Mouse (Mus musculus) liver, embryonic 13.5 days (tissue): ENCODE data around the gene Kansl1l. TPM values are rescaled to one million over a fixed set of nuclear protein-coding genes. Genes with fewer than 3 reads are reported as not detected.
"Not testable (repeated sequence)": the region's sequence is repeated elsewhere in the genome, so short reads cannot be mapped to it uniquely, and the experiment has no call there.

Experiments
- ATAC-seq: fragments of 200-750 bp; cut with Nextera tagmentation; 2 replicates; pipeline ENCODE4 v1.8.0; 2017; ENCODE audit warnings: low read depth, mild to moderate bottlenecking, moderate number of reproducible peaks, moderate library complexity
- DNase-seq: peaks from one replicate; pipeline ENCODE4 v3.0.0; 2022
- H3K27ac ChIP-seq: fragments of 300-500 bp; sonication (generic); 2 replicates; pipeline ENCODE4 v1.5.1; 2015; ENCODE audit warnings: moderate library complexity, mild to moderate bottlenecking, inconsistent platforms
- H3K27me3 ChIP-seq: fragments of 300-500 bp; sonication (generic); 2 replicates; pipeline ENCODE4 v1.6.1; 2015; ENCODE audit warnings: mild to moderate bottlenecking, inconsistent platforms
- H3K36me3 ChIP-seq: fragments of 300-500 bp; sonication (generic); 2 replicates; pipeline ENCODE4 v1.6.1; 2015; ENCODE audit warnings: mild to moderate bottlenecking, inconsistent platforms
- H3K4me1 ChIP-seq: fragments of 300-500 bp; sonication (generic); replicated peaks from 2 replicates; pipeline ENCODE4 v1.6.1; 2015; ENCODE audit warnings: inconsistent platforms
- H3K4me2 ChIP-seq: fragments of 300-500 bp; sonication (generic); 2 replicates; pipeline ENCODE4 v1.6.1; 2015; ENCODE audit warnings: inconsistent platforms, mild to moderate bottlenecking, moderate library complexity
- H3K4me3 ChIP-seq: fragments of 300-500 bp; sonication (generic); replicated peaks from 2 replicates; pipeline ENCODE4 v1.5.1; 2015; ENCODE audit warnings: mild to moderate bottlenecking, inconsistent platforms
- H3K9ac ChIP-seq: fragments of 300-500 bp; sonication (generic); 2 replicates; pipeline ENCODE4 v1.6.1; 2015; ENCODE audit warnings: mild to moderate bottlenecking, inconsistent platforms
- H3K9me3 ChIP-seq: fragments of 300-500 bp; sonication (generic); replicated peaks from 2 replicates; pipeline ENCODE4 v1.6.1; 2016; ENCODE audit warnings: inconsistent platforms
- WGBS: fragments of 180-500 bp; shearing (Covaris S2); methylation state at CpG from one replicate; pipeline ENCODE4 v1.1.7; 2015; ENCODE audit not compliant: insufficient replicate concordance; 5-methylcytosine and 5-hydroxymethylcytosine counted together
- polyA plus RNA-seq: library from polyadenylated mRNA; unstranded; fragments of >200 nt; fragmentation: Nextera tagmentation; extraction: Ambion mirVana; gene quantifications from 2 replicates; pipeline ENCODE4 v1.2.1, GENCODE M21; 2015

The Kansl1l gene
- polyA plus RNA-seq, 1 experiment from 2014 or later: 2.3 TPM

DNA sequence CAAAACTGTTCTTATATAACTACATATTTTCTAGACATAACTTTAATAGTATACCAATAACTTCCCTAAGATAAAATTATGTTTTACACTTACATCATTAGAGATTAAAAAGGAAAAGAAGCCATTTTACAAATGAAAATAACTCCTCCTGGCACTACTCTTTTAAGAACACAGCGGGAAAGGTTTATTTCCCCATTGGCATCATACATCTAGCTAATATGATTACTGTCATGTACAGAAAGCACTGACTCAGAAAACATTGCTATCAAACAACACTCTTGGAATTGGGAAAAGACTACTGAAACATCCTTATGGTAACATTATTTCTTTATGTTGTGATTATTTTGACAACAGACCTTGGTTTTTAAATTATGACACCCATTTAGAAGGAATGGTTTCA, 48.6 kb downstream of the Kansl1l start:
- Histone ChIP-seq H3K27ac (no peak overlapping the region), H3K4me1 (no peaks in the 10 kb centered on the region), H3K36me3 (peaks cover 11% of the 10 kb centered on the region; the same call in 1 of the 2 replicates), H3K9me3 (no peaks in the 10 kb centered on the region), H3K4me3 (no peak overlapping the region), H3K4me2 (no peak overlapping the region), H3K9ac (no peak overlapping the region), H3K27me3 (no peaks in the 10 kb centered on the region)
- DNase-seq (no peak), ATAC-seq (no peak)
- 87% methylated on average over 1 of the region's 1 CpGs for WGBS

DNA sequence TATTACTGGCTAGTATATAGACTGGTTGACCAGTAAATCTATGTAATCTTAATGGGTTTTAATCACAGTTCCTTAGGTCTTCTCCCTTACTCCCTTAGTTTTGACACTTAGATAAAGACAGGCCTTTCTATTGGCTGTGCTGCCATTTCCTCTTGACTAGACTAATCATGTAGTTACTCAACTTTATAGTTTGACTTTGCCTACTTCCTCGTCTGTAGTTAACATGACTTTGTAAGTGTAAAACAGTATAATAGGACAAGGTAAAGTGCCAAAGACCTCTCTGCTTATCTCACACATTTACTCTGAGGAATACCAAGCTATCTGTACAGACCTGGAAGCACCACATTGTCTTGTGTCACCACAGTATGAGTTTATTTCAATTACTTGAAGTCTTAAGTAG, 86.8 kb downstream of the Kansl1l start:
- Histone ChIP-seq H3K4me1 (no peaks in the 10 kb centered on the region), H3K27ac (no peak overlapping the region), H3K4me3 (no peak overlapping the region), H3K27me3 (no peaks in the 10 kb centered on the region), H3K4me2 (no peak overlapping the region), H3K9me3 (no peaks in the 10 kb centered on the region), H3K9ac (no peak overlapping the region), H3K36me3 (peaks cover 13% of the 10 kb centered on the region; the same call in 1 of the 2 replicates)
- no peak for DNase-seq
- WGBS: 55% methylated on average over 1 of the region's 1 CpGs
- ATAC-seq: no peak

DNA sequence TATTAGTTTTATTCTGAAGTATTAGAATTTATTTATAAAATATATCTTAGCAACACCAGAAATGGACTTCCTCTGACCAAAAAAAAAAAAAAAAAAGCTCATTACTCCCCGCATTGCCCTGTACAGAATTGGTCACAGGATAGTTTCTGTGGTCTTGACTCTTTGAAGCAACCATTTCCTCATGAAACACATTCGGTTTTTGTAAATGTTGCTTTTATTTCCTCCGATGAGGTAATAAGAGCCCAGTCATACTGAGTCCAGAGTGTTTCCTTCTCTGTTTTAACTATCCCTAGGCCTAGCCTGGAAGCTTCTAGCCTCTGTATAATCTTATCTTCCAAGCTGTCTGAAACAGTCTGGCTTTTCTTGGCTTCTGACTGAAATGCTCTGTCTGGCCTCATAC, 104.5 kb downstream of the Kansl1l start:
- H3K27me3 ChIP-seq: no peaks in the 10 kb centered on the region
- WGBS: 73% methylated on average over 3 of the region's 3 CpGs
- no peak for ATAC-seq
- H3K9ac ChIP-seq: no peak overlapping the region
- no peaks in the 10 kb centered on the region for H3K4me1 ChIP-seq
- no peak overlapping the region for H3K4me3 ChIP-seq
- H3K36me3 ChIP-seq: peaks cover 57% of the 10 kb centered on the region
- no peaks in the 10 kb centered on the region for H3K9me3 ChIP-seq
- H3K27ac ChIP-seq: no peak overlapping the region
- no peak for DNase-seq
- no peak overlapping the region for H3K4me2 ChIP-seq

DNA sequence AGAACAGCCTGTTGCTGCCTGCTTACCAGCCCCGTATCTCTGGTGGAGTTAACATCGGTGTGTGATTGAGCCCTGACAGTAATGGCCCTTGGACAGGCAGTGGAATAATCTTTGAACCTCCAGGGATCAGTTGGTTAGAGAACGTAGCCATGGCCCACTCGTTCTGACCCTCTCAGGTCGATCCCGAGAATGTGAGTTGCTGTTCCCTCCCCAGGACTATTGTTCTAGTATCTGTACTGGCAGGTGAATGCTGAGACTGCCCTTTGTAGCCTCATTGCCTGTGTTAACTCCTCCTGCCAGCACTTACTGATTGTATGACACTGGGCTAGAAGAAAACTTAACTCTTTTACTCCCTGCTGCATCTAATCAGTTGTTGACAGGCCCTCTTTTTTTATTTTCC, 112.8 kb downstream of the Kansl1l start:
- no peak for ATAC-seq
- peaks cover 31% of the 10 kb centered on the region for H3K4me1 ChIP-seq
- no peaks in the 10 kb centered on the region for H3K9me3 ChIP-seq
- H3K4me2 ChIP-seq: no peak overlapping the region
- DNase-seq: no peak
- H3K27me3 ChIP-seq: no peaks in the 10 kb centered on the region
- peaks cover 27% of the 10 kb centered on the region for H3K36me3 ChIP-seq
- no peak overlapping the region for H3K4me3 ChIP-seq
- no peak overlapping the region for H3K27ac ChIP-seq
- no peak overlapping the region for H3K9ac ChIP-seq
- WGBS: 68% methylated on average over 6 of the region's 6 CpGs

DNA sequence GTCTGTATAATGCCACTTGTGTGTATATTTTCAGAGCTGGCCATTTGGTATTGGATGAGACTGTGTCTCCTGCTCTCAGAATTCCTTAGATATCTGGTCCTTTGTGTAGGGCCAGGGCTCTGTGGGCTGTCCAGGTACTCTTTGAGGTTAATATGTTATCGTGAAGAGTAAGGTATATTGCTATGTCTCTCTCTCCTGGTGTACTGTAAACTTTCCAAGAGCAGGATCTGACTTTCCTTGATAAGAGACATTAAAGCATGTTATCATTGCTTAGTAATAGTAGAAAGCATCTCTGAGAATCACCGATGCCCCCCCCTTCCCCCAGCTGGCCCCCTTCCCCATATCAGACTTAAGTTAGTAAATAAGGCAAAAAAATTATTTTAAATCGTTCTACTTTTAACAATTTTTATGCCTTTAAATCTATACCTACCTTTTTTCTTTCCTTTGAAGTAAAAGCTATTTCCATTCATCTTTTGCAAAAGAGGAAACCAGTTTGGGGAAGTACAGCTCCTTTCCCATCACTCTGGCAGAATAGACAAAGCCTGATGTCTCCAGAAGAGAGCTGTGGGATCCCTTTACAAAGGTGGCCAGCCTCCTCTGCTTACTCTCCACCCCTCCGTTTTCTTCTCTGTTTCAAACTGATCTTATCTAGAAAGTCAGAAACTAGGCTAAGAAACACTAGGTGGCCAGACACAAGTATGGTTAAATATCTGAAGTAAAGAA, 114.6 kb downstream of the Kansl1l start:
- Histone ChIP-seq H3K36me3 (peaks cover 17% of the 10 kb centered on the region), H3K9ac (peak overlapping the region; percentile 91), H3K4me1 (peaks cover 31% of the 10 kb centered on the region), H3K27ac (no peak overlapping the region), H3K27me3 (no peaks in the 10 kb centered on the region), H3K4me3 (peak overlapping the region; percentile 89), H3K4me2 (peak overlapping the region; percentile 77), H3K9me3 (no peaks in the 10 kb centered on the region)
- DNase-seq (no peak), ATAC-seq (peak; percentile 23)
- WGBS: 27% methylated on average over 4 of the region's 4 CpGs

DNA sequence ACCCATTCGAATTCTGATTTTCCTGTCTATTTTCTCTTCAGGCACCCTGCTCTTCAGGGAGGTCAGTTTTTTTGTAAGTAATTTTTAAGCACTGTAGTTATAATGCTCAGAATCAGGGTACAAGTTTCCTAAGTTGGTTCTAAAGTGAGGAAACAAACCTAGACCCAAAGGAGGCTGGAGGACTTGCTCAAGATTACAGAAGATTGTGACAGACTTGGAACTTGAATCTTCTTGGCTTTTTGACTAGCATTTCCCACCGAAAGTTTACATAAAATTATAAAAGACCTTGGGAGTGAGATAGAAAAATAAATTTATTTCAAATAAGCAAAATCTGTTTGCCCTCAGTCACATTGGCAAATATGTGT, 115.8 kb downstream of the Kansl1l start:
- Histone ChIP-seq H3K4me3 (peak overlapping the region; percentile 89), H3K27me3 (no peaks in the 10 kb centered on the region), H3K36me3 (peaks cover 9% of the 10 kb centered on the region), H3K9ac (peak overlapping the region; percentile 91), H3K4me1 (peaks cover 31% of the 10 kb centered on the region), H3K9me3 (no peaks in the 10 kb centered on the region), H3K4me2 (peak overlapping the region; percentile 77), H3K27ac (peak overlapping the region; percentile 76)
- ATAC-seq: no peak
- 15% methylated on average over 2 of the region's 2 CpGs for WGBS
- no peak for DNase-seq

DNA sequence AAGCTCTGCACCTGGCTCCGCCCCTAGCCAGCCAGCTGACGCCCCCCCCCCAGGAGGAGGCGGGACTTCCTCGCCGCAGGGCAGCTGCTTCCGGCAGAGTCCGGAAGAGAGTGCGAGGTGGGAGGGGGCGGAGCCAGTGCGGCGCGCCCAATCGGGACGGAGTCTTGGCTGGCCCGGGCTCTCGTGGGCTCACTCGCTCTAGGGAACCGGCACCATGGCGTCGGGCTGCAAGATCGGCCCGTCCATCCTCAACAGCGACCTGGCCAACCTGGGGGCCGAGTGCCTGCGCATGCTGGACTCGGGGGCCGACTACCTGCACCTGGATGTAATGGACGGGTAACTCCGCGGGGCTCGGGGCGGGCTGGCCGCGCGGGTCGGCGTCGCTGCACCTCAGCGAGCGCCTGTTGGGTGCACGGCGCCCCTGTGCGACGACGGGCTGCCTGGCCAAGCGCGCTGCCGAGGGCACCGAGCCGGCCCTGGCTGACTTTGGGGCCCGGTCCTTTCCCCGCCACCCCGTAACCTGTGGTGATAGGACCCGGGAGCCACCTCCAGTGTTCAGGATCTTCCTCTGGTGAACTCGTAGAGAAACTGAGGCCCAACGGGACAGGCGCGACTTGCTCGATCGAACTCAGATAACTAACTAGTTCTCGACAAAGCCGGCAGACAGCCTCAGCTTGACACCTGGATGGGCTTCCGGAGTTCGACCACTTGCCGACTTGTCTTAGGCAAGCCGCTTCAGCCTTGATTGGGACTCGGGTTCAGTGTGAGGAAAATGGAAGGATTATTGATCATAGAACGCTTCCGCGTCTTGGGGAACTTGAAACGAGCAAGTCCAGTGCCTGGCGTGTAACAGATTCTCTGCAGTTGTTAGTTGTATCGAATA, 116.4 kb downstream of the Kansl1l start, which contains the start of gene Rpe:
Rpe (plus strand) TSS at position 139 of the 883 bp plus-strand sequence.
- WGBS: under 1% methylated on average over 73 of the region's 73 CpGs
- DNase-seq: peak; percentile 88
- peak within 1 kb of the TSS; percentile 76 for H3K27ac ChIP-seq
- H3K27me3 ChIP-seq: no peaks in the 10 kb centered on the region
- H3K9me3 ChIP-seq: no peaks in the 10 kb centered on the region
- peaks cover 5% of the 10 kb centered on the region for H3K36me3 ChIP-seq
- peaks cover 31% of the 10 kb centered on the region for H3K4me1 ChIP-seq
- peak; percentile 99 for ATAC-seq
- peak within 1 kb of the TSS; percentile 89 for H3K4me3 ChIP-seq
- peak within 1 kb of the TSS; percentile 77 for H3K4me2 ChIP-seq
- peak within 1 kb of the TSS; percentile 91 for H3K9ac ChIP-seq

DNA sequence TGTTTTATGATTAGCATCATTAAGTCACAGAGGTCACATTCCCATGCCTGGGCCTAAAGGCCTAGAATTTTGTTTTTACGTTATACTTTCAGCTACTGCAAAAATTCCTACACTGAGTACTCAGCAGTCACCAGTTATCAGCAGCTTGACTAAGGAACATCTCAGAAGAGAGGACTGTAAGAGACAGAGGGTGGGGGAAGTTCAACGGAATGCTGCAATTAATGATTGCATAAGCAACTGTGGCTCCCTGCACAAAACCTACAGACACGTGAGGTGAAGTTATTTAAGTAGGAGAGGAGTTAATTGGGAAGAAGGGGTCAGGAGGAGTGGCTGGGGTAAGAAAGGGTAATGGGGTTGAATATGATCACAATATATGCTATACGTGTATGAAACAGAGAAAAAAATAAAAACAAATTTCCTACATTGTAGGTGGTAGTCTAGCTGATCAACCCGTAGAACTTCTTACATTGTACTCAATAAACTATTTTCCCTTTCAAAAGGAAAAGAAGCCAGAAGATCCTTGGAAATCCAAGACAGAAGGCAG, 117.1 kb downstream of the Kansl1l start:
- no peak for DNase-seq
- Histone ChIP-seq H3K9ac (no peak overlapping the region), H3K4me3 (peak overlapping the region; percentile 89), H3K36me3 (peaks cover 5% of the 10 kb centered on the region), H3K4me2 (peak overlapping the region; percentile 77), H3K4me1 (peaks cover 31% of the 10 kb centered on the region), H3K27ac (no peak overlapping the region), H3K27me3 (no peaks in the 10 kb centered on the region), H3K9me3 (no peaks in the 10 kb centered on the region)
- 51% methylated on average over 5 of the region's 5 CpGs for WGBS
- no peak for ATAC-seq

DNA sequence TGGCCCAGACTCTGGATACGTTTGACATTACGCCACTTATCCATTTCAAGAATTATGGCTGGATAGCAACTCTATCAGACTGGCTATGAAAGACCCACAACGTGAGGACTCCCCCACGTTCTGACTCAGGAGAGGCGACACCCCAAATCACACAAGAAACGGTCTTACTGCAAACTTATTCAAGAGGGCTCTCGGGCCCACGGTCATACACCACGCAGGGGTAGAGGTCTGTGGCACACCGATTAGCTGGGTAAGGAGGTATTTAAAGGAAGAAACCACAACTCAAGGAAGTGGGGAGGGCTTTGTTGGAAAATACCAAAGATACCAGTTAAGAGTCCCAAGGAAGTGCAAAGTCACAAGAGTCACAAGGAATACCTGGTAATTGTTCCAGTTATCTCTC, 117.7 kb downstream of the Kansl1l start:
- H3K36me3 ChIP-seq, H3K9me3 ChIP-seq, H3K4me3 ChIP-seq, H3K9ac ChIP-seq, DNase-seq, H3K27ac ChIP-seq, H3K27me3 ChIP-seq, ATAC-seq, H3K4me2 ChIP-seq: not testable (repeated sequence)
- H3K4me1 ChIP-seq: peaks cover 30% of the 10 kb centered on the region
- WGBS: 78% methylated on average over 10 of the region's 10 CpGs

DNA sequence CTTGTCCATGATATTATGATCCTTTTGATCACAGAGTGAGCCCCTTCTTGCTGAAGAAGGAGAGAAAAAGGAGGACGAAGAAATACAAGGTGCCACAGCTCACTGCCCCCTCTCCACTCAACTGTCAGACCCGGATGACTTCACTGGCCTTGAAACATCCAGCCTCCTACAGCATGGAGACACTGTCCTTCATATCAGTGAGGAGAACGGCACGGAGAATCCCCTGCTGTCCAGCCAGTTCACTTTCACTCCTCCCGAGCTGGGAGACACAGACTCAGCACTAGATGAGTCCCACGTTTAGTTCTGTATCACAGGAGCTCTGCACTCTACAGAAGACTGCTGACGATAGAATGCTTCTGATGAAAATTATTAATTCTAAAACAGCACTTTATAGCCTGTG, 122.1 kb downstream of the Kansl1l start:
- 55% methylated on average over 7 of the region's 7 CpGs for WGBS
- ATAC-seq (no peak), DNase-seq (no peak)
- Histone ChIP-seq H3K27ac (no peak overlapping the region), H3K27me3 (no peaks in the 10 kb centered on the region), H3K4me1 (0 out of 2 replicates have a peak, but pooled peaks cover 3% of the 10 kb centered on the region), H3K9me3 (no peaks in the 10 kb centered on the region), H3K9ac (no peak overlapping the region), H3K36me3 (no peaks in the 10 kb centered on the region), H3K4me3 (no peak overlapping the region), H3K4me2 (no peak overlapping the region)

DNA sequence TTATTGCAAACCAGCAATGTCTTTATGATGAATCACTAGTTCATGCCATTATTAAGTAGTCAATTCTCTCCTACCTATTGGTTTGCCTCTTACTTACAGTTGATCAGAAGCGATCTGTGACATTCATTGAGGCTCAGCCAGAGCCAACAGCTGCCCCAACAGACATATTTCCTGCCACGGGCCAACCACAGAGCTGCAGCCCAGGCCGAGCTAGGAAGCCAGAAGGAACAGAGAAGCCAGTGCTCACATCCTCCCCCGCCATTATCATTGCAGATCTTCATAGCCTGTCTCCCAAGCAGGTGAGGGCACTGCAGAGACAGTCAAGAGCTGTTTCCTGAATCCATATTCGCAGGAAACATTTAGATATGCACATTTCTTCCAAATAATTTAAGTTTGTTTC, 123.1 kb downstream of the Kansl1l start:
- H3K27me3 ChIP-seq: no peaks in the 10 kb centered on the region
- no peak for ATAC-seq
- H3K27ac ChIP-seq: no peak overlapping the region
- H3K4me2 ChIP-seq: no peak overlapping the region
- 17% methylated on average over 5 of the region's 5 CpGs for WGBS
- no peaks in the 10 kb centered on the region for H3K36me3 ChIP-seq
- no peak for DNase-seq
- no peaks in the 10 kb centered on the region for H3K4me1 ChIP-seq
- H3K4me3 ChIP-seq: no peak overlapping the region
- H3K9ac ChIP-seq: no peak overlapping the region
- no peaks in the 10 kb centered on the region for H3K9me3 ChIP-seq
